Mouse (Mus musculus) embryonic fibroblast, embryonic 13.5 days (primary cell): Measurements from ENCODE around the gene Zfp385c. TPM values are rescaled to one million over a fixed set of nuclear protein-coding genes. Genes with fewer than 3 reads are reported as not detected.

Source experiments
- H3K27ac ChIP-seq: 2 replicates; pipeline ENCODE4 v1.5.1; 2012; ENCODE audit warnings: low read length, control low read depth, inconsistent platforms; ENCODE audit not compliant: insufficient read depth
- H3K4me1 ChIP-seq: 2 replicates; pipeline ENCODE4 v1.6.1; 2011; ENCODE audit warnings: low read length; ENCODE audit not compliant: control insufficient read depth, insufficient read depth
- H3K4me3 ChIP-seq: 2 replicates; pipeline ENCODE4 v1.5.1; 2011; ENCODE audit warnings: mild to moderate bottlenecking, control low read depth, low read length; ENCODE audit not compliant: insufficient read depth
- CTCF ChIP-seq: IDR thresholded peaks from 2 replicates; pipeline ENCODE4 v1.5.1; 2011; ENCODE audit warnings: mild to moderate bottlenecking, control low read depth, low read length, moderate library complexity, borderline replicate concordance; ENCODE audit not compliant: insufficient read depth
- POLR2A ChIP-seq: IDR thresholded peaks from 2 replicates; pipeline ENCODE4 v1.6.1; 2011; ENCODE audit warnings: low read depth, mild to moderate bottlenecking, control low read depth, low read length, moderate library complexity
- polyA plus RNA-seq: library from polyadenylated mRNA; stranded (reverse); fragments of >200 nt; gene quantifications from 2 replicates; pipeline ENCODE4 v1.2.4, GENCODE M21; 2011; ENCODE audit warnings: low read depth; ENCODE audit not compliant: missing spikeins, insufficient read length

Zfp385c gene
- polyA plus RNA-seq, 1 experiment: 1.1 TPM

DNA sequence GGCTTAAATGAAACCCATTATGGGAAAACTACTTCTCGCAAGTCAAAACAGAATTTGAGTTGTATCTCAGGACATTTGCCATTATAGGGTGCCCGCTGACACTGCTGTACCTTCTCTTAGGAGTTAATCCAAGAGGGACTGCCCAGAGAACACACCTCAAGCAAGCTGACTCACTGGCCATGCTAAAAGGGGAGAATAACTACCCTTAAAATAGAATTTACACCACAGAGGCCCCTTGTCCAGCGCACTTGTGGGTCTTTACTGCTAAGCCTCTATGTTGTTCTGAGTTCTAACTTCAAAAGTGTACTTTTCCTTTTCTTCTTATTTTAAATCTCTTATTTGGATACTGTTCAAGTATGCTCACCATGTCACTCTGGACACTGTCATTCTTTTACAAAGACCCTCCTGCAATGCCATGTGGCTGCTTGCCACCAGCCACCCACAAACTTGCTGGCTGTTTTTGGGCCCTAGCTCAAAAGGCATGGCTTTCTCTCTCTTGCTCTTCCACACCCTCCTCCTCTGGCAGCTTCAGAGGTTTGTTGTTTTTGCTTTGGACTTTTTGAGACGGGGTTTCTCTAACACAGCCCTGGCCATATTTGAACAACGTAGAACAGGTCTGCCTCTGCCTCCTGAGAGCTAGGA lies 82.8 kb downstream of the Zfp385c start:
- Histone ChIP-seq H3K27ac (no peak overlapping the region), H3K4me3 (no peak overlapping the region), H3K4me1 (peaks cover 12% of the 10 kb centered on the region)
- TF ChIP-seq POLR2A (no peak), CTCF (no peak)

DNA sequence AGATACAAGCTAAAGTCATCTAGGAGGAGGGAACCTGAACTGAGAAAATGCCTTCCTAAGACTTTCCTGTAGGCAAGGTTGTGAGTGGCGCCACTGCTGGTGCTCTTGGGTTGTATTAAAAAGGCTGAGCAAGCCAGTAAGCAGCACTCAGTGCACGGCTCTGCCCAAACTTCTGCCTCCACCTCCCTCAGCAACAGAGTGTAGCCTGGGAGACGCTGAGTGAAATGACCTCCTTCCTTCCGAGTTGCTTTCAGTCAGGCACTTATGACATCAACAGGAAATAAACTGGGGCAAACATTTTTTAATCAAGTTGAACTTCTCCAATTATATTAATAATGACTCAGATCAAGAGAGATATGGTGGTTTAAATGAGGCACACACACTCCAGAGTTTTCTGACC lies 83.5 kb downstream of the Zfp385c start:
- Histone ChIP-seq H3K27ac (no peak overlapping the region), H3K4me3 (no peak overlapping the region), H3K4me1 (peaks cover 14% of the 10 kb centered on the region)
- TF ChIP-seq POLR2A: no peak
- no peak for TF ChIP-seq CTCF

DNA sequence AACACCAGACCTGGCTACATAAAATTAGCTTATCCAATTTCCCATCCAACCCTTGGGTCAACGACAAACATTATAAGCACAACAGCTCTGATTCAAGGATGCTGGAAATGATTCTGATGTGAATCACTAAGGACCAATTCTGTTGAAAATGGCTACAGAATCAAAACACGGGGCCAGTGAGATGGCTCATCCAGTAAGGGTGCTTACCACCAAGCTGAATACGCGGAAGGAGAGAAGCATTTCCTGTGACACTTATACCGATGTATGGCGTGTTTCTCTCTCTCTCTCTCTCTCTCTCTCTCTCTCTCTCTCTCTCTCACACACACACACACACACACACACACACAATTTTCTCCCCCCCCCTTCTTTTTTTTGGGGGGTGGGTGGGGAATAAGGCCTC lies 85.1 kb downstream of the Zfp385c start:
- H3K4me3 ChIP-seq: no peak overlapping the region
- H3K27ac ChIP-seq: no peak overlapping the region
- TF ChIP-seq POLR2A: no peak
- TF ChIP-seq CTCF: no peak
- H3K4me1 ChIP-seq: peaks cover 14% of the 10 kb centered on the region

DNA sequence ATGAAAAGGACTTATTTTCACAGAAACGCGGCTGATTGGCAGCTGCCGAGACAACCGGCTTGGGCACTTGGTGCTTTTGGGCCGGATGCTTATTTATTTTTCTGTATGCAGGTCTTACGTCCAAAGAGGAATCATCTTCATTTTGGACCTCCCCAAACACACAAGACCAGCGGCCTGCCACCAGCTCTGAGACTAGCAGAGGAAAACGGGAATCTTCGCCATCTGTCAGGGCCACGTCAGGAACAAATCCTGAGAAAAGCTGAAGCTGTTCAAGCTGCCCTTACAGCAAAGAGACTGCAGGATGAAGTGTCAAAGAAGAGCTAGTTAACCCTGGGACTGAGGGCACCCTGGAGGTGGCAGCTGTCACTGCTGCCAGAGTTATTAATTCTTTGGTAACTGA lies 86.8 kb downstream of the Zfp385c start:
- Histone ChIP-seq H3K27ac (no peak overlapping the region), H3K4me1 (peaks cover 14% of the 10 kb centered on the region), H3K4me3 (no peak overlapping the region)
- TF ChIP-seq CTCF (no peak), POLR2A (no peak)

DNA sequence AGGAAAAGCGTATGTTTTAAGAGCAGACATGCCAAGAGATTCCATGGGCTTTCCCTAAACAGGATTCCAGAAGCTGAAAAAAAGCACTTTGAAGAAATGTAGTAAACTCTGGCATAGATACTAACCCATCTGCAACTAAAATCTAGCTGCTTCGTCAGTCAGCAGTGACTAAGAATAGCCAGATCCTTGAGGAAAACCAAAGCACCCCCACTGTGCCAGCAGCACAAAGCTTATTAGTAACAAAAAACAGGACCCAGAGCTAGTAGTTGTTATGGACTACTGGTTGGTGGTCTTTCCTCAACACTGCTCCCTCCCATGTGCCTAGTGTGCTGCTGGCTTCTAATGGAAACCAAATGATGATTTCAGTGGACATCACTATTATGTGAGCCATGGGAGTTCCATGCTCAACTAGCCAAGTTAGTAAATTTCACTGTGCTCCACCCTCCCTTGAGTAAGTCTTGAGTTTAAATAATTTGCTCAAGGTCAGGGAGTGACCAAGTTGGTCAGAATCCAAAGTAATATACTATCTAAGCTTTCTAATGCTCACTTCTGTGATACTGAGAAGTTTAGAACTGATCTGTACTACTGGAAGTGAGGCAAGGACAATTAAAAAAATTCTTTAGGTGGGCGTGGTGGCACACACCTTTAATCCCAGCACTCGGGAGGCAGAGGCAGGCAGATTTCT lies 87.8 kb downstream of the Zfp385c start:
- H3K4me1 ChIP-seq: peaks cover 7% of the 10 kb centered on the region
- H3K4me3 ChIP-seq: no peak overlapping the region
- no peak overlapping the region for H3K27ac ChIP-seq
- TF ChIP-seq CTCF (no peak), POLR2A (no peak)

DNA sequence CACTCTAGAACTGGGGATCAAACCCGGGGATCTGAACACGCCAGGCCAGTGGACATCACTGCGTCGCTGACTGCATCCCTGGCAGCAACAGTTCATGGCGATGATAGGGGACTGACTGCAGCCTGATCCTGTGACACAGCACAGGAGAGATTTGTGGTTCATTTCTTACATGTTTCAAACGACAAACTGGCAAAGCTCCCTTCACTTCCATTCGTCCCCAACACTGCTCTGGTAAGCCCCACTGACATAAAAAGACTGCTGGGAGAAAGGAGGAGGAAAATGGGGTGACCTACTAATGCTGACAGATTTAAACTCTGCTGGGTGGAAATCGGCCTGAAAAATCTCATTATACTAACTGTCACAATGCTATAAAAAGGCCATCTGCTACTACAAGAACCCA lies 88.4 kb downstream of the Zfp385c start:
- TF ChIP-seq POLR2A: no peak
- no peak for TF ChIP-seq CTCF
- H3K4me1 ChIP-seq: peaks cover 7% of the 10 kb centered on the region
- no peak overlapping the region for H3K4me3 ChIP-seq
- no peak overlapping the region for H3K27ac ChIP-seq

DNA sequence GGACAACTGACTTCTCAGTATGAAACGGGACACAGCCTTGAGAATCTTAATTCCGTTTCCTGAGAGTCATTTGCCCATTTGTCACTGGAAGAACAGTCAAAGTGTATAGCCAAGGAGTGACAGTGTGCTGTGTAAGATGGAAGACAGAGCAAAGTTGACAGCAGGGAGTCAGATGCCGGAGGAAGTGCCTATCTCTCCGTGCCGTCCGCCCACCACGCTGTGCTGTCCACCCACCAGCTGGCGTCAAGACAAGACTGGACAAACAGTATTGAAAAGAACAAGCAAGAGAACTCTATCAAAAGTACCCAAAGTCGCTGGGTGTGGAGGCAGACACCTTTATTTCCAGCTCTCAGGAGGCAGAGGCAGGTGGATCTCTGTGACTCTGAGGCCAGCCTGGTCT lies 89.1 kb downstream of the Zfp385c start:
- TF ChIP-seq POLR2A (no peak), CTCF (no peak)
- Histone ChIP-seq H3K4me1 (peaks cover 7% of the 10 kb centered on the region), H3K4me3 (no peak overlapping the region), H3K27ac (no peak overlapping the region)

DNA sequence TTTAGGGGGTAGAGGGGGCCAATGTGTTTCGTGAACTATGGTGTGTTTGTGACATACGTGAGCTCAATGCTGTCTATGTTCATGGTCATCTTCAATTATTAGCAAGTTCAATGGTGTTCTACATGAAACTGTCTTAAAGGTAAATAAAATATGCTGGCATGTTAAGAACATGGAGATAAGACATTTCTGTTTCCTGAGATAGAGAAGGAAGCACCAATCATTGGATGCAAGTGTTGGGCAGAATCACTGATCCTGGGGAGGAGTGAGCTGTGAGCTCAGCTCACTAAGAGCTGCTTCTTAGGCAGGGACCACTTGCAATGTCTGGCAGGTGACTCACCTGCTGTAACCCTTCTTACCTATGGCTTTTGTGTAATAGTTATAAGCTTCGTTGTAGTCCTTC lies 90.9 kb downstream of the Zfp385c start:
- Histone ChIP-seq H3K4me3 (no peak overlapping the region), H3K27ac (no peak overlapping the region), H3K4me1 (peaks cover 7% of the 10 kb centered on the region)
- no peak for TF ChIP-seq CTCF
- TF ChIP-seq POLR2A: no peak

DNA sequence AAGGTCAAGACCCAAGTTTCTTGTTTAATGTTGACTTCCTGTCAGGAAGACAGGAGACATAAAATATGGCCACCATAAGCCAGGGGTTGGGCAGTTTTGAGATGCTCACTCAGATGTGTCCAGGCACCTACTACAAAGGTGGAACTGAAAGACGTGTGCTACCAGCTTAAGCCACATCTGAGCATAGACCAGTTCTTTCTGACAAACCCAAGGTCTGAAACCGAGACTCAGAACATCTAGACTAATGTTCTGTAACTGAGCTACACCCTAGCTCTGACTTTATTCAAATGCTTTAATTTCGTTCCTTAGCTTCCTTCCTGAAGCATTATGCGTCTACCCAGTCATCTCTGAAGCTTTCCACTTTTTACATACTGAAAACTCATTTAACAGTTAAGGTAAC lies 94.2 kb downstream of the Zfp385c start:
- TF ChIP-seq CTCF: no peak
- TF ChIP-seq POLR2A: no peak
- no peaks in the 10 kb centered on the region for H3K4me1 ChIP-seq
- no peak overlapping the region for H3K4me3 ChIP-seq
- H3K27ac ChIP-seq: no peak overlapping the region

DNA sequence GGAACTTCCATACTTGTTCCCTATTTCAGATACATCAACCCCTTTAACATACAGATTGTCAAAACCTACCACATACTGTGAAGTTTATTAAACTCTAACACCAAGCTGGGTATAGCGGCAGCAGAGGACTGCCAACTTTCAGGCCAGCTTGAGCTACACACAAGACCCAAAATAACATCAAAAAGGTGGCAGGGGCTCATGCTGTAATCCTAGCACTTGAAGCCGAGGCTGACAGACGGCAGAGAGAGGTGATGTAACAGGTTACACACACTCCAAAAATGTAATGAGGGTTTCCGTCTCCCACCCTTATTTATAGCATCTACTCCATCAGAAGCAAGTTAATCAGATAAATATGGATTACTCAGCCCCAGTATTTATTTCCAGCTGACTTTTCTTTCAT lies 96.7 kb downstream of the Zfp385c start:
- TF ChIP-seq POLR2A (no peak), CTCF (no peak)
- no peak overlapping the region for H3K4me3 ChIP-seq
- H3K27ac ChIP-seq: no peak overlapping the region
- no peaks in the 10 kb centered on the region for H3K4me1 ChIP-seq
